Mouse (Mus musculus) liver, postnatal 0 days (tissue): ENCODE measurements at regions not wholly inside any gene's neighbourhood (a gene's known extent, or its start where the extent isn't known, plus 50 kb on each side); places are given as distances from the start of the nearest gene placed in this dataset.

ENCODE experiments used
- CTCF ChIP-seq: sonication (generic); IDR thresholded peaks from 2 replicates; pipeline ENCODE4 v1.5.1; 2016; ENCODE audit warnings: antibody characterized with exemption, low read depth
- EP300 ChIP-seq: IDR thresholded peaks from 2 replicates; pipeline ENCODE4 v1.6.1; 2016; ENCODE audit warnings: antibody characterized with exemption, low read depth, mild to moderate bottlenecking

GRCm38 (mm10) chr13:72972894-72973293 lies 287.4 kb upstream of the Irx4 start:
- TF ChIP-seq EP300 (no peak), CTCF (no peak)
